Mouse (Mus musculus): Measurements from ENCODE around the gene Acsbg2. TPM values are rescaled to one million over a fixed set of nuclear protein-coding genes. Genes with fewer than 3 reads are reported as not detected.

Gene Acsbg2
- polyA plus RNA-seq, 1 experiment from 2014 or later, result not detected

- no peak for DNase-seq
- H3K27me3 ChIP-seq (ENCODE audit: control insufficient read depth, insufficient read depth, low read length), result no peaks in the 10 kb centered on the region
These were observed 28.5 kb upstream of the Acsbg2 start for GRCm38 (mm10) chr17:56902698-56903097.

GRCm38 (mm10) chr17:56897630-56898195, 23.5 kb upstream of the Acsbg2 start:
- peak; percentile 84 for DNase-seq
- H3K9ac ChIP-seq (replicated peaks; ENCODE audit: low read length), result no peak overlapping the region

More at GRCm38 (mm10) chr17:56902698-56903097, 28.5 kb upstream of the Acsbg2 start:
- Histone ChIP-seq H3K4me3 (replicated peaks; ENCODE audit: low read depth, low read length) (no peak overlapping the region), H3K4me1 (ENCODE audit: control insufficient read depth, insufficient read depth, low read length) (no peaks in the 10 kb centered on the region), H3K9ac (replicated peaks; ENCODE audit: low read length) (no peak overlapping the region), H3K9me3 (ENCODE audit: control insufficient read depth, low read length) (no peaks in the 10 kb centered on the region), H3K4me2 (ENCODE audit: low read length) (no peak overlapping the region), H3K27ac (replicated peaks; ENCODE audit: low read depth, low read length) (0 out of 2 replicates have a peak overlapping the region, but pooled peaks have one; percentile 20), H3K36me3 (ENCODE audit: control insufficient read depth, insufficient read depth, low read length) (peaks cover 83% of the 10 kb centered on the region)
- ATAC-seq (ENCODE audit: low FRiP score, low TSS enrichment), result no peak
- WGBS, result 73% methylated on average over 5 of the region's 5 CpGs

DNA sequence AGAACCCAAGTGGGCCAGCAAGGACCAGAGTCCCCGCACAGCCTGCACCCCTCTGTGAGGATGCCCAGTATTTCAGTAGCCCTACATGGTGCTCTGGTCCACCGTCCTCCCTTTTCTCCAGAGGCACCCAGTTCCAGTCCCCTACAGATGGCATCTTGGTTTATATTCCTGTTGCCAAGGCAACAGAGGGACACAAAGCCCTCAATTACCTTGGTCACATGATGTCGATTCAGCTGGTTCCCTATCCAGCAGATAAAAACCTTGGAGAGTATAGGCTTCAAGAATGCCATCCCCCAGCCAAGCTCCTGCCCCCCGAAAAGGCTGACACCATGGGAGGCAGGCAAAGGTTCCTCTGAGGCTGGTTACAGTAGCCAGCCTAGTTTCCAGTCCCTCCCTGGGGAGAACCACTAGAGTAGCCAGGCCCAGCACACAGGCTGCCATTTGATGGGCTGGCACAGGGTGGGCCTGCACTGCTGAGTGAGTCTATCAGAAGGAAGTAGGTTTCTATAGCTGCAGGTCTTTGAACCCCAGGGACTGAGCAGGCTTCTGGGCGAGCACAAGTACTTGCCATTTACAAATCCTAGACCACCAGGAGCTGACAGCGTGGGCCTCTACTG, 22.4 kb upstream of the Acsbg2 start:
- Histone ChIP-seq H3K4me1 (ENCODE audit: control insufficient read depth, insufficient read depth, low read length) (peaks cover 12% of the 10 kb centered on the region), H3K36me3 (ENCODE audit: control insufficient read depth, insufficient read depth, low read length) (peaks cover 98% of the 10 kb centered on the region), H3K27ac (replicated peaks; ENCODE audit: low read depth, low read length) (peak overlapping the region; percentile 77), H3K4me2 (ENCODE audit: low read length) (no peak overlapping the region), H3K9ac (replicated peaks; ENCODE audit: low read length) (no peak overlapping the region), H3K27me3 (ENCODE audit: control insufficient read depth, insufficient read depth, low read length) (no peaks in the 10 kb centered on the region), H3K9me3 (ENCODE audit: control insufficient read depth, low read length) (no peaks in the 10 kb centered on the region), H3K4me3 (replicated peaks; ENCODE audit: low read depth, low read length) (no peak overlapping the region)
- ATAC-seq (ENCODE audit: low FRiP score, low TSS enrichment), result peak; percentile 31; the same call in 1 of the 2 replicates
- peak; percentile 71 for DNase-seq
- 51% methylated on average over 6 of the region's 6 CpGs for WGBS

More at GRCm38 (mm10) chr17:56897630-56898195, 23.5 kb upstream of the Acsbg2 start:
- peak; percentile 57; the same call in 1 of the 2 replicates for ATAC-seq (ENCODE audit: low FRiP score, low TSS enrichment)
- Histone ChIP-seq H3K36me3 (ENCODE audit: control insufficient read depth, insufficient read depth, low read length) (peaks cover 98% of the 10 kb centered on the region), H3K4me3 (replicated peaks; ENCODE audit: low read depth, low read length) (no peak overlapping the region), H3K9me3 (ENCODE audit: control insufficient read depth, low read length) (no peaks in the 10 kb centered on the region), H3K27ac (replicated peaks; ENCODE audit: low read depth, low read length) (peak overlapping the region; percentile 77; the same call in 1 of the 2 replicates), H3K4me1 (ENCODE audit: control insufficient read depth, insufficient read depth, low read length) (peaks cover 12% of the 10 kb centered on the region), H3K27me3 (ENCODE audit: control insufficient read depth, insufficient read depth, low read length) (no peaks in the 10 kb centered on the region), H3K4me2 (ENCODE audit: low read length) (no peak overlapping the region)
- WGBS, result 82% methylated on average over 7 of the region's 7 CpGs

DNA sequence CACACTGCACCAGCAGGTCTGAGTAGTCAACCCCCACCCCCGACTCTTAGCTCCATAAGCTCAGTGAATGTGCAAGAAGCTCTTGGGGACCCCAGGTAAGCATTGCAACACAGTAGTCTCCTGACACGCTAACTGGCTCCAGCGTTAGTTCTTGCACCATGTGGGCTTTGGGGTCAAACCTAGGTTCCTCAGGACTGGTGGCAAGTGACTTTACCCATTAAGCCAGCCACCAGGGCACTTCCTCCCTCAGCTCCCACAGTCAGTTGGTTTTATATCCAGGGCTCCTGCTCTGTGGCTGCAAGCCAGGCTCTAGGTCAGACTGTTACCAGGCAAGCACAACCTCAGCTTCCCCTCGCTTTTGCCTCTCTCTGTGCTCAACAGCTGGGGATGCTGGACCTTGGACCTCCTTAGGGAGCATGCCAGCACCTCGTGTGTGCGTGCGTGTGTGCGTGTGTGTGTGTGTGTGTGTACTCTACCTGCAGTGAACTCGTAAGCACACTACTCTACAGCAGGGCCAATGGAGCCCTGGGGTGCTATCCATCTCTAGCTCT, 21.2 kb upstream of the Acsbg2 start:
- no peak overlapping the region for H3K9ac ChIP-seq (replicated peaks; ENCODE audit: low read length)
- peaks cover 93% of the 10 kb centered on the region for H3K36me3 ChIP-seq (ENCODE audit: control insufficient read depth, insufficient read depth, low read length)
- no peak overlapping the region for H3K27ac ChIP-seq (replicated peaks; ENCODE audit: low read depth, low read length)
- peaks cover 12% of the 10 kb centered on the region for H3K4me1 ChIP-seq (ENCODE audit: control insufficient read depth, insufficient read depth, low read length)
- 93% methylated on average over 9 of the region's 9 CpGs for WGBS
- no peaks in the 10 kb centered on the region for H3K9me3 ChIP-seq (ENCODE audit: control insufficient read depth, low read length)
- H3K4me2 ChIP-seq (ENCODE audit: low read length), result no peak overlapping the region
- DNase-seq, result no peak
- ATAC-seq (ENCODE audit: low FRiP score, low TSS enrichment), result no peak
- H3K27me3 ChIP-seq (ENCODE audit: control insufficient read depth, insufficient read depth, low read length), result no peaks in the 10 kb centered on the region
- no peak overlapping the region for H3K4me3 ChIP-seq (replicated peaks; ENCODE audit: low read depth, low read length)

DNA sequence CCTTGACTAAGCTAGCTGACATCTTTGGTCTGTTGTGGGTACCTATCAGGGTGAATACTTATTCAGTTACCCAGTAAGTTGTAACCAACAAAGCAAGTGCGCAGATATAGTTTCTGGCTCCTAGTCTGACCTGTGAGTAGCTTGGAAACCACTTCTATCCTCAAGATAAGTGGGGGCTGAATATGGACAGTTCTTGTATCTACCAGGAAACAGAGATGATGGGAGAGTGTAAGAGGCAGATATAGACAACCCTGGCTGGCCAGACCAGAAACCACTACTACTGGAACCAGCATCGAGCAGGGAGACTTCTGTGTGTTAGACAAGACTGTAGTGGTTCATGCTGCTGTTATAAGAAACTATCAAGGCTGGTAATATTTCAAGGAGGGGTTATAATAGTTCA, 15.8 kb upstream of the Acsbg2 start:
- H3K4me2 ChIP-seq (ENCODE audit: low read length), result no peak overlapping the region
- H3K9ac ChIP-seq (replicated peaks; ENCODE audit: low read length), result no peak overlapping the region
- no peak overlapping the region for H3K4me3 ChIP-seq (replicated peaks; ENCODE audit: low read depth, low read length)
- H3K4me1 ChIP-seq (ENCODE audit: control insufficient read depth, insufficient read depth, low read length), result no peaks in the 10 kb centered on the region
- DNase-seq (no peak), ATAC-seq (ENCODE audit: low FRiP score, low TSS enrichment) (no peak)
- no peak overlapping the region for H3K27ac ChIP-seq (replicated peaks; ENCODE audit: low read depth, low read length)
- no peaks in the 10 kb centered on the region for H3K27me3 ChIP-seq (ENCODE audit: control insufficient read depth, insufficient read depth, low read length)
- H3K9me3 ChIP-seq (ENCODE audit: control insufficient read depth, low read length), result no peaks in the 10 kb centered on the region
- H3K36me3 ChIP-seq (ENCODE audit: control insufficient read depth, insufficient read depth, low read length), result peaks cover 42% of the 10 kb centered on the region
- WGBS, result 97% methylated on average over 2 of the region's 2 CpGs

- no peaks in the 10 kb centered on the region for H3K27me3 ChIP-seq (ENCODE audit: control insufficient read depth, insufficient read depth, low read length)
- DNase-seq, result no peak
- 91% methylated on average over 2 of the region's 3 CpGs for whole genome bisulfite sequencing
- H3K27ac ChIP-seq (replicated peaks; ENCODE audit: low read depth, low read length), result no peak overlapping the region
- H3K36me3 ChIP-seq (ENCODE audit: control insufficient read depth, insufficient read depth, low read length), result peaks cover 22% of the 10 kb centered on the region
- no peak for ATAC-seq (ENCODE audit: low FRiP score, low TSS enrichment)
- H3K4me3 ChIP-seq (replicated peaks; ENCODE audit: low read depth, low read length), result no peak overlapping the region
- H3K9me3 ChIP-seq (ENCODE audit: control insufficient read depth, low read length), result no peaks in the 10 kb centered on the region
- H3K9ac ChIP-seq (replicated peaks; ENCODE audit: low read length), result no peak overlapping the region
- no peaks in the 10 kb centered on the region for H3K4me1 ChIP-seq (ENCODE audit: control insufficient read depth, insufficient read depth, low read length)
- H3K4me2 ChIP-seq (ENCODE audit: low read length), result no peak overlapping the region
These were observed 13.8 kb upstream of the Acsbg2 start for GRCm38 (mm10) chr17:56888050-56888449.

- H3K27me3 ChIP-seq (ENCODE audit: control insufficient read depth, insufficient read depth, low read length), result no peaks in the 10 kb centered on the region
- no peak for DNase-seq
- ATAC-seq (ENCODE audit: low FRiP score, low TSS enrichment), result no peak
- no peak overlapping the region for H3K27ac ChIP-seq (replicated peaks; ENCODE audit: low read depth, low read length)
- no peak overlapping the region for H3K4me3 ChIP-seq (replicated peaks; ENCODE audit: low read depth, low read length)
- H3K4me2 ChIP-seq (ENCODE audit: low read length), result no peak overlapping the region
- no peaks in the 10 kb centered on the region for H3K9me3 ChIP-seq (ENCODE audit: control insufficient read depth, low read length)
- H3K4me1 ChIP-seq (ENCODE audit: control insufficient read depth, insufficient read depth, low read length), result no peaks in the 10 kb centered on the region
- 92% methylated on average over 17 of the region's 17 CpGs for WGBS
- no peak overlapping the region for H3K9ac ChIP-seq (replicated peaks; ENCODE audit: low read length)
- H3K36me3 ChIP-seq (ENCODE audit: control insufficient read depth, insufficient read depth, low read length), result no peaks in the 10 kb centered on the region; the same call in 1 of the 2 replicates
These were observed 10.6 kb upstream of the Acsbg2 start for GRCm38 (mm10) chr17:56884809-56885208.

GRCm38 (mm10) chr17:56884331-56884730, 10.1 kb upstream of the Acsbg2 start:
- 82% methylated on average over 5 of the region's 5 CpGs for WGBS
- no peaks in the 10 kb centered on the region for H3K4me1 ChIP-seq (ENCODE audit: control insufficient read depth, insufficient read depth, low read length)
- ATAC-seq (ENCODE audit: low FRiP score, low TSS enrichment) (no peak), DNase-seq (no peak)
- H3K9ac ChIP-seq (replicated peaks; ENCODE audit: low read length), result no peak overlapping the region
- no peaks in the 10 kb centered on the region; the same call in 1 of the 2 replicates for H3K36me3 ChIP-seq (ENCODE audit: control insufficient read depth, insufficient read depth, low read length)
- no peak overlapping the region for H3K4me2 ChIP-seq (ENCODE audit: low read length)
- no peaks in the 10 kb centered on the region for H3K27me3 ChIP-seq (ENCODE audit: control insufficient read depth, insufficient read depth, low read length)
- no peak overlapping the region for H3K27ac ChIP-seq (replicated peaks; ENCODE audit: low read depth, low read length)
- H3K4me3 ChIP-seq (replicated peaks; ENCODE audit: low read depth, low read length), result no peak overlapping the region
- no peaks in the 10 kb centered on the region for H3K9me3 ChIP-seq (ENCODE audit: control insufficient read depth, low read length)

- H3K4me1 ChIP-seq (ENCODE audit: control insufficient read depth, insufficient read depth, low read length), result no peaks in the 10 kb centered on the region
- H3K9me3 ChIP-seq (ENCODE audit: control insufficient read depth, low read length), result no peaks in the 10 kb centered on the region
- no peak overlapping the region for H3K4me2 ChIP-seq (ENCODE audit: low read length)
- H3K36me3 ChIP-seq (ENCODE audit: control insufficient read depth, insufficient read depth, low read length), result no peaks in the 10 kb centered on the region
- no peak overlapping the region for H3K4me3 ChIP-seq (replicated peaks; ENCODE audit: low read depth, low read length)
- H3K27ac ChIP-seq (replicated peaks; ENCODE audit: low read depth, low read length), result no peak overlapping the region
- no peaks in the 10 kb centered on the region for H3K27me3 ChIP-seq (ENCODE audit: control insufficient read depth, insufficient read depth, low read length)
- no peak for ATAC-seq (ENCODE audit: low FRiP score, low TSS enrichment)
- H3K9ac ChIP-seq (replicated peaks; ENCODE audit: low read length), result no peak overlapping the region
- DNase-seq, result no peak
- WGBS, result 58% methylated on average over 17 of the region's 17 CpGs
These were observed 9.4 kb upstream of the Acsbg2 start for GRCm38 (mm10) chr17:56883612-56884011.

Data from midbrain, embryonic 14.5 days (tissue).